Mouse (Mus musculus): ENCODE results near the gene 2310022A10Rik.

2310022A10Rik gene

DNA sequence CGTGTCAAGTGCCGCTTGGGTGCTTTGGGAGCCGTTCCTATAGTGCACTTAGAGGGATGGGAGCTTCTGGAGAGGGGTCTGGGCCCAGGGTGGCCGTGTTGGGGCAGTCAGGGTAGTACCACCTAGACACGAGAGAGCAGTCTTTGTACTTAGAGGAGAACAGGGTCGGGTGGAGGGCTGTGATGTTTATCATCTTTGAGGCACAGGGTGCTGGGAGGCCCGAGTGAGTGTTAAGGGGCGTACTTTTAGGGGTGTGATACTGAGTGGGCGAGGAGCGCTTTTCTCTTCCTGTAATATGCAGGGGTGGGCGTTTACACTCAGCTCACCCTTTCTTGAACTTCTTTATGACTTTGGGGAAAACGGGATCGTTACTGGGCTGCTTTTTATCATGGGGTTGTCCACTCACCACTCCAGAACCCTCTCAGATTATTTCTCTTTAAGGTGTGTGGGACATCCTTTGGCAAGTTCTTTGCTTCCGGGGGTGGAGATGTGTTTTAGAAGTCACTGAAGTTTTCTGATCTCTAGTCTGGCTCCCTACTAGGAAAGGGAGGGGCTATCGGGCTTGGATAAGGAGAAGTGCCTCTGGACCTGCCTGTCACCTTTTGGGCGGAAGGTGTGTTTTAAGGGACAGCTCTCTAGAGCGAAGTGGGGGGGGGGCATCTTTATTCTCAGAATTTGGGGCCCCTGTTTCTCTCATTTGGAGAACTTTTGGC lies 39.3 kb downstream of the 2310022A10Rik start:
- no peak for DNase-seq

DNA sequence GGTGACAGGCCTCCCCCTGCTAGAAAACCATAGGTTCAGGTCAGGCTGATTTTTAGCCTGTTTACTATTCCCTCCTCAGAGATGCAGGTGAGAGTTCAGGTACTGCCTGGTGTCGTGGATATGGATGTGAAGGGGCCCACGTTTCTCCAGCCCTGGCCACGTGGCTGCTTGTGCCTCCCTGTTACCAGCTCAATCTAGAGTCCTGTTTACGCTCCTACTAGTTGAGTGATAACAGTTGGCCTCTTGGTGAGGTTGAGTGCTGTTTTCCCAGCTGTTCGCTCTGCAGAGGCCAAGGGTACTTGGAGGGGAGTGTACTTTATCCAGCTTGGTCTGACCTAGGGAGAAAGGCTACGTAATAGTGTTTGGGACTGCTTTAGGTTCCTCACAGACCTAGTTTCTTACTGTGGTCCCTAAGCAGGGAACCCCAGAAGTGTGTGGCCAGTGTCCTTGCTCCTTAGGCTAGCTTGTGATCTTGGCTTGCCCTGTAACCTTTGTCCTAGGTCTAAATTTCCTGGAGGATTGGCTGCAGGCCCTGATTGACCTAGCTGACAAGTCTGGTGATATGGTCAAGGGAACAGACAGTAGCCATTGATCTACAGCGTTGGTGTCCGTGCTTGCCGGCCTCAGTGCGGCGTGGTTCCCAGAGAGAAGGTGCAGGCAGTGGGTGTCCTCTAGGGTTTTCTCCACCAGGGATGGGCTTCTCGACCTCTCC lies 40.1 kb downstream of the 2310022A10Rik start:
- DNase-seq, result no peak

DNA sequence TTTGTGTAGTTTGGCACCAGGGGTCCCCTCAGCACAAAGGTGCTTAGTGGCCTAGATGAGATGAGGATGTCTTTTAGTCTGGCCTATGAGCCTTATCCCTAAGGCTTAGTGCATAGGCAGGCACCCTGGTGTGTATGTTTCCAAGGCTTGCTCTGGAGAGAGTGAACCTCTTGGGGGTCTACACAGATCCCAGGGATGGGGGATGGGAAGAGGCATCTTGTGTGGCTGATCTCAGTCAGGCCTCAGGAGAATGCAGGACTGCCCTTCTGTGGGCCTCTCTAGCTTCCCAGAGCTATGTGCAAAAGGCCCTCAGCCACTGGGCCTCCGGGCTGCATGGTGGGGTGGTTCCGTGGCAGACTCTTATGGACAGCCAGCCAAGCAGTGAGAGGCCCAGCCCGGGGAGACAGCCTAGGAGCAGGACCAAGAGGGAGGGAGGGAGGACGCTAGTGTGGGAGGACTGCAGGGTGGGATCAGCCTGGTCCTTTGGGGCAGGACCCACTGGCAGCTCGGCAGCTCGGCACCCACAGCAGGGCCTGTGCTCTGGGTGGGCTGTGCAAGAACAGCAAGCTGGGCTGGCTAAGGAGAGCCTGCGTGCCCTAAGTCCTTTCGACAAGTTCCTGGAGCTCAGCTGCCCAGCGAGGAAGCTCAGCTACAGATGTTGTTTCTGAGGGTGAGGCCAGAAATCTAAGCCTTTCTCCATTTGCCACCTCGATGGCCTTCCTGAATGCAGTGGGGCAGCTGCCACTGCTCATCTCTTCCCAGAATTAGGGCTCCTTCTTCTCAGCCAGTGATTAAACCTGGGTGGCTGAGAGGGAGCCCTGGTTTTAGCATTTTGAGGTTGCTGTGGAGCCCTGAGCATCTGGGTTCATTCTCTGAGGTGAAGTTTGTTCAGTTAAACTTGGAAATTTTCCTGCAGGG lies 43.8 kb downstream of the 2310022A10Rik start:
- DNase-seq, result no peak

DNA sequence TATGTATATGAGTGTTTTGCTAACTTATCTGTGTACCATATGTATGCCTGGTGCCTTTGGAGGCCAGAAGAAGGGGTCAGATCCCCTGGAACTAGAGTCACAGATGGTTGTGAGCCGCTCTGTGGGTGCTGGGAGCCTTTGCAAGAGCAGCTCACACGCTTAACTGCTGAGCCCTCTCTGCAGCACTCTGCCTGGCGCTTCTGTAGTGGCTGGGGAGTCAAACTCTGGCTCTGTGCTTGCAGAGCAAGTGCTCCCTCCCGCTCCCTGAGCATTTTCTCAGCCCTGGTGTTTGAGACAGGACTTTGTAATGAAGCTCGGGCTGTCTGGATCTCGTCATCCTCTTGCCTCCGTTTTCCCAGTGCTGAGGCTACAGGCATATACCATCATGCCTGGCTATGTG lies 45.0 kb downstream of the 2310022A10Rik start:
- no peak for DNase-seq

DNA sequence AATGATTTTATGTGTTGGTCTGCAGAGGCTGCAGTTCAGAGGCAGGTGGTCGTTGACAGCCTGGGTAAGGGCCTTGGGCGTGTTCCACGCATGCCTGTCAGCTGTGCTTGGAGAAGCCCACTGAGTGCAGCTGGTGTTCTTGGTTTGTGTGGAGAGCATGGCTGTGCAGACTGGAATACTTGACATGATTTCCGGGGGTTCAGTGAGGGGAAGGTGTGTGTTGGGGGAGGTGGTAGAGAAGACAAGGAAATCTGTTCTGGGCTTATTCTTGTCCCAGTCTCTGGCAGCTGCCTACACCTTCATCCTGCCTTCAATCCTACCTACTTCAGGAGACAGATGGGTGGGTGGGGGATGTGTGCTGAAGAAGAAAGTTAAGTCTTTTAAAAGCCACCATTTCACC lies 48.6 kb downstream of the 2310022A10Rik start:
- DNase-seq, result no peak

DNA sequence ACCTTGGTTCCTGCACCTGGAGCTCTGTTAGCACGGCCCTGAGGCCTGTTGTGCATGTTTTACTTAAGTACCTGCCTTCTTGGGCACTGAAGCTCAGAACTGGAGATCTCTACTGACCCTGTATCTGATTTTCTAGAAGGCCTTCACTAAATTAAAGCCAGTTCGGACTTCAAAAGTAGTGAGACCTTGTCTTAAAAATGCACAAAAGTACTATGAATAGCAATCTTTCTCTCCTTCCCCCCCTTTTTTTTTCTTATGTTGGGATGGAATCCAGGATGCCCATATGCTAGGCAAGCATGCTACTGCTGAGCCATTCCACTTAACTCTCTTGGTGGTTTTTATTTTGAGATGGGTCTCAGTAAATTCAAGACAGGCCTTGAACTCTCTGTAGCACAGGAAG lies 49.1 kb downstream of the 2310022A10Rik start:
- no peak for DNase-seq

DNA sequence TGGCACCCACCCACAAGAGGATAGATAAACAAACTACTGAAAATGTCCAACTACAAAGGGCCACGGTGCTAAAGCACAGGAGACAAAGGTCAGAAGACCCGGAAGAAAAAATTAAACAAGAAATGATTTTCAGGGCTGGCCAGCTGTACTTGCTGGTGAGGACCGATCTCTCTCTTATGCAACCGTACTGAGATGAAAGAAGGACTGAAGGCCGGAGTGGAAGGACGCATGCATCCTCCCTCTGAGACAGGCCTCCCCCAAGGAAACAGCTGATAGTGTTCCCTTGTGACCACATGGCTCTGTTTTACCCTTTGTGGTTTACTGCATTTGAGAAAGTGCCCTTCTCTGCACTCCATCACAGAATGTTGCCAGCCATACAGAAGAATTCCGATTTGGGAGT lies 49.8 kb downstream of the 2310022A10Rik start:
- DNase-seq, result no peak

DNA sequence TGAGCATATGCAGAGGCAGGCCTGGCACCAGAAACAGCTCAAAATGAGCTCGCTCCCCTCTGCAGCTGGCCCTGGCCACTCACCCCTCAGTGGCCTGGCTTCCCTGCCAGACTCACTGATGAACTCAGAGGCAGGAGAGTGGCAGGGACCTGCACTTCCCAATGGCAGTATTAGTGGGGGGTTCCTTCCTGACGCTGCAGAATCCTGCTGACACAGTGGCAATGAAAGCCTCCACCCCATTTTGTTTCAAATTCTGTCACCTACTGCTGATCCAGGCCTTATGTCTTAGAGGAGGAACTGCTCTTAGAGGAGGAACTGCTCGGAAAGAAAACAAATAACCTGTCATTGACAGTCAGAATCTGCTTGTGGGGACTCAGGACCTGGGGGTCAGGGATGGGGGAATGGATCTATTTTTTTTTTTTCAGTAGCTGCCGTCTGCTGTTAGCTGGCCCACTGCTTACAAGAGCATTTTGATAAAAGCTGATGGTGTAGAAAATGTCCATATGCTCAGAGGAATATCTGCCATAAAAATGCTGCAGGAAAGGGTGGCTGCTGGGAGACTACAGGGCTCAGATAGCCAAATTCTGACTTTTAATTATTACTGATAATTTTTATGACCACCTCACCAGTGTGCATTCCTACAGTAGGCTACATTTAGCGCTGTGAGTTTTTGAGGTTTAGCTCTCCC lies 51.8 kb downstream of the 2310022A10Rik start:
- DNase-seq, result no peak

DNA sequence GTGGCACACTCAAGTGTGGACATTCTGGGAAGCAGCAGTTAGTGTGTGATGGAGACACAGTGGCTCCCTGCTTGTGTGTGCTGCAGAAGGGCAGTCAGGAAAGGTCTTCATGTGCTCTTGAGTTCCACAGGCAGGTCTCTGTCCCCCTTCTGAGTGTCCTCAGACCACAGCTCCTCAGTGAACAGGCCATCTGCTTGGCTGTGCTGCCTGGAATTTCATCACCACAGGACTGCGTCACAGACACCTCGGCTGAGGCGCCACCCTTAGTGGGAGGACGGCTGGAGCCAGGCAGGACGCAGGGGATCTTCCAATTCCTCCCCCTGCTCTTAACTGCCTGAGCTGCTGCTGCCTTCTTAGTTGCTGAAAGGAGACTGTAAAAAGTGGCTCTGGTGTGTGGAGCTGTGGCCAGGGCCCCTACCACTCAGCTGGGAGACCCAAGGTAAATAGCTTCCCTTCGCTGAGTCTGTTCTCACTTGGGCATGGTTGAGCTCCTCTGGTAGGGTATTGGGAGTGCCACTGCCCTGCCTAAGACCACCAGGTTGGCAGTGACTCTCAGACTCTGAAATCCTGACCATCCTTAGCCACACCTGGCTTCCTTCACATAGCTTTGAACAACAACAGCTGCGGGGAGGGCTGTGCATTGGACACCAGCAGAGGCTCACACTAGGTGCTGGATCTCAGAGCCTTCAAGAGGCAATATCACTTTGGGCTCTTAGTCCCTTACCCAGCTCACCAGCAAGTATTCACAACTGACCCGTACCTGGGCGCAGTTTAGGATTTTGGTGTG lies 52.7 kb downstream of the 2310022A10Rik start:
- no peak for DNase-seq

DNA sequence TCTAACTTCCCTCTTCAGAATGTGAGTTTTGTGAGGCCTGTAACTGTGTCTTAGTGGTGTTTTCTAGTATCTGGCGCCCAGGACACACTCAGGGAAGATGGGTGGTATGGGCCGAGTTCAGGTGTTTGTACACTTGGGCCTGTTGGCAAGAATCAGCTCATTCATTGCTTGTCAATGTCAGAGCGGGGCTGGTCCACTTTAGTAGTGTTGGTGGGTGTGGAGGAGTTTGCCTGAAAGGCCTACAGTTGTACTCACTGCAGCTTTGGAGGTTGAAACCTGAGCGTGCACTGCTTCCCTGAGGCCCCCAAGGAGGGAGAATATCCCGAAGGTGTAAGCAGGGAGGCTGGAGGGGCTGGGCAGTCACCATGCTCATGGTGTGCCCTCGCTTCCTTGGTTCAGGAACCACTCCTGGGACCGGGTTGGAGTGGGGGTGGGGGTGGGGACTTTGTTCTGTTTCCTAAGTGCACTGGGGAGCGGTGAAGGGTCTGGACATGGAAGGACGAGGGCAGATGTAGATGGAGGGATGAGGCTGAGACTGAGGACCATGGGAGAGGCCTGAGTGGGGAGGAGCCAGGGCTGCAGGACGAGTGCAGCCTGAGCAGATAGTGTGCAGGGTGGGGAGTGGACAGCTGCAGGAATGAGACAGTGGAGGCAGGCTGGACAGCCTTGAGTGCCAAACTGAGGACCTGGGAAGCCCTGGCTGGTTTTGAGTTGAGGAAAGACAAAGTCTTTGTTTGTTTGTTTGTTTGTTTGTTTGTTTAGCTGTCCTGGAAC lies 53.6 kb downstream of the 2310022A10Rik start:
- no peak for DNase-seq

DNA sequence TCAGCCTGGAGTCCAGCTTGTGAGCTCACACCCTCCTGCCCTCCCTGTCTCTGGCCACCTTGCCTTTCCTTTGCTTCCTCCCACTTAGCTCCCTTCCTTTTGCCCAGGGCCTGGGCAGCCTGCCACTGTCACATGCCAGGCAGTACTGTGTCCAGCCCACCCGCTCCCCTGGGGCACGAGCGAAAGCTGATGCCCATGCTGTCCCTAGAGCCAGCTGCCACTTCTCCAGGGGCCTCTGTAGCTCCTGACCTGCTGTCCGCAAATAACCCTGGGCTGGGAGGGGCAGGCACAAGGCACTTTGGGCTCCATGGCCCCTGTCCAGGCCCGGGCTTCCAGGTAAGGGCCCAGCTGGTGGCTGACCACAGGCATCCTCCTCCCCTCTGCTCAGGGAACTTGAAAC lies 54.5 kb downstream of the 2310022A10Rik start:
- DNase-seq, result no peak

DNA sequence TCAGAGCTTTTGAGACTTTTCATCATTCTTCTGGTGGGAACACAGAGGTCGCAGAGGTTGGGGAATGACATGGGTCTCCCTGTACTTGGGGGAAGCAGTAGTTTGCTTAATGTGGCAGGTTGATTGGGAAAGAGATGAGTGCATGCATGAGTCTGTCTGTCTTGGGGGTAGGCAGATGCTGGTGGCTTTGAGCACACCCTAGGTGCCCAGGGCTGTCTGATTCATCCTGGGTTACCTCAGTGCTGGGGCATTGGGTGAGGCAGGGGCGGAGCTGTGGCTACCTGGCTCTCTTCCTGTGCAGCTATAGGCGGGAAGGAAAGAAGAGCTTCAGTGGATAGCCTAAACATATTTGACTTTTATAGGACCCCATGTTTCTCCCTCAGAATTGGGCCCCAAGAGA lies 55.1 kb downstream of the 2310022A10Rik start:
- no peak for DNase-seq

DNA sequence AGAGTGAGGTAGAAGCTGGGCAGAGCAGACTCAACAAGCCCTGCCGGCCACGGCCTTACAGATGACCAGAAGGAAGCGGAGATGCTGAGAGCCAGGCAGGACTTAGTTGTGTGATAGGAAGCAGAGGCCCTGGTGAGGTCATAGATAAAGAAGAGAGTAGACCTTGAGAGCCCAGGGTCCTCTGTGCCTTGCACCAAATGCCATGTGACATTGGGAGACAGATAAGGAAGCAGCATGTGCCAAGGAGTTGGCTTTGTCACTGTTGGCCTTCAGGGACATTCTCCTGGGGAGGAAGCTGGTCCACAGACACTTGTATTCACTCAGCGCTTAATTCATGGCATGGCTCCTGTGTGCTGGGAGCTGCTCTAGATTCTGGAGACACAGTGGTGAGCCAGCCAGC lies 56.3 kb downstream of the 2310022A10Rik start:
- no peak for DNase-seq

DNA sequence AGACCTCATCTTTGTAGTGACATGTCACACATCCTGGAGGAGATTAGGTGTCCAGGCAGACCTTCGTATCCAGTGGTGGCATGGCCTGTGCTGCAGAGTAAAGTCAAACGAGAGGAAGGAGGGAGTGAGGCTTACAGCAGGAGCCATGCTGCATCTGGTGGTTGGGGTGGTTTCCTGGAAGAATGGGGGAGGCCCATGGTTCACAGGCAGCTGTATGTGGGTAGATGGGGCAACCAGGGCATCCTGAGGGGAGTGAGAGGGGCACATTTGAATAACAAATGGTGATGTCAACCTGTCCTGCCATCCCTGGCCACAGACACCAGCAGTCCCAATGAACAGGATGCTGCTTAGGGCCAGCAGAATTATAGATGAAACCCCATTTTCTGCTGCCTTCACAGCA lies 56.7 kb downstream of the 2310022A10Rik start:
- no peak for DNase-seq

DNA sequence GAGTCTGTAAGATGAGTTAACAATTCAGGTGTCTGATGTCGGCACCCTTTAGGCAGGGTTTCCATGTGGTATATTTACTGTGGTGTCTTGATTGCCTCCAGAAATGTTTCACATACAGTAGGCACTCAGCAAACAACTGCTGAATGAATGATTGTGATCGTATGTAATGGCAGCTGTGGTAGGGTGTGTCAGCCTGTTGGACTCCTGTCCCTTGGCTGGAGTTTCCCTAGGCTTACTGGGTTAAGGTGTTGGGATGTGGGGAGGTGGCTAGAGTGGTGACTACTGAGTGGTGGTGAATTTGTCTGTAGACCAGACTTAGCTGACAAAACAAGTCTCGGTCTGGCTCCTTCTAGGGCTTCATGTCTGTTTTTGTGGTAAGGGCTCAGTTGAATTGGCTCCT lies 57.3 kb downstream of the 2310022A10Rik start:
- no peak for DNase-seq

DNA sequence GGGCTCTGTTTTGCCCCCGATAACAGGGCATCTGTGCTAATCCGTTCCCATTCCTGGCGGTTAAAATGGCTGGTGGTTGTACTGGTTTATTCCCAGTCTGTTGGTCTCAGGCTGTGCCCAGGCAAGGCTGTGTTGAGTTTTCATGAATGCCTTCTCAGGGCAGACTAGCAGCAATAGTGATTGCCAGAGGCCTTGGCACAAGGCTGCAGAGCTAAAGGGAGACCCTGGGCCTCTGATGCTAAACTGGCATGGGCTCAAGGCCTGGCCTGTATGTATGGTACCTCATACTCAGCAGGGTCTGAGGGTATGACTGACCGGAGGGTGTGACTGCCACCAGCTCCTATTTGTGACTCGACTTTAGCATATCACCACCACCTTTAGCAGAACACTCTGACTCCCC lies 57.8 kb downstream of the 2310022A10Rik start:
- DNase-seq, result no peak

DNA sequence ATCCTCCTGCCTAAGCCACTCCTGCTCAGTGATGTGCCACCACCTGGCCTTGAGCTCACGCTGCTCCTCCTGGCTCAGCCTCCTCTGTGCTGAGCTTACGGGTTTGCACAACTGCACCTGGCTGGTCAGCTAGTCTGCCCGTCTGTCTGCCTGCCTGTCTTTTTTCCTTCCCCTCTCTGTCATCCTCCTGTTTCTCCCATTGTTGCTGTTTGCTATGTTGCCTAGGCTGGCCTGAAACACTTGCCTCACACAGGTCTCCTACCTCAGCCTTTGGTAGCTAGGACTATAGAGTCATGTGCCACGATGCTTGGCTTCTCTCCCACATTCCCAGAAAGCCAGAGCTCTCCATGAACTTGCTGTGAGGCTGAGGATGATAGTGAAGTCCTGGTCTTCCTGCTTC lies 59.9 kb downstream of the 2310022A10Rik start:
- no peak for DNase-seq

DNA sequence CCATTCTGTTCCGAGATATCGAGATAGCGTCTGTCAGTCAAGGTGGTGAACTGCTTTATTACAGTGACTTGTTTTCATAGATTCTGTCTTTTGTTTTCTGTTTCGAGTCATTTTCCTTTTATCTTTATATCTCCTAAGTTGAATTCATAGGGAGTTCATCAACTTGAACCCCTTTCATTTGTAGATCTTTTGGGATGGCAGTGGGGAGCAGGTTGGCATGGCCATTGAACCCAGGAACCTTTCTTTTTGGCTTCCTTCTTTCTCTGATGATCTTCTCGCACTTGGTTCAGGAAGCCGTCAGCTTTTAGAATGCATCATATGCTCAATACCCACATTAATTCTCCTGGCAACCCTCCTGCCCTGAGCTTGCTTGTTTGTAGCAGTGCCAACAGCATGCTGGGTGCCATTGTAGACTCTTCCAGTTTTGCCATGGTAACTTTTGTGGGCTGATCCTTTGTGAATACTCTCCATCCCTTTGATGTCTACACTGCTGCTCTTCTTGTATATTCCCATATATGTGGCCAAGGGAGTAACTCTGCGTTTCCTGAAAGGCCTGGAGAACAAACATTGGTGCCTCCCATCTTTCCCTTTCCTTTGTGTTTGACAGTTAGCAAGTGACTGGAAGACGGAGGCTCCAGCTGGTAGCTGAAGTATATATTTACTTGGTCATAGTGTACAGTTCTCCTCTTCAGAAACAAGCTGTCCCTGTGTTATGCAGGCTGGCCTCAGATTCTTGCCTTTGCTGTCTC lies 60.9 kb downstream of the 2310022A10Rik start:
- no peak for DNase-seq

DNA sequence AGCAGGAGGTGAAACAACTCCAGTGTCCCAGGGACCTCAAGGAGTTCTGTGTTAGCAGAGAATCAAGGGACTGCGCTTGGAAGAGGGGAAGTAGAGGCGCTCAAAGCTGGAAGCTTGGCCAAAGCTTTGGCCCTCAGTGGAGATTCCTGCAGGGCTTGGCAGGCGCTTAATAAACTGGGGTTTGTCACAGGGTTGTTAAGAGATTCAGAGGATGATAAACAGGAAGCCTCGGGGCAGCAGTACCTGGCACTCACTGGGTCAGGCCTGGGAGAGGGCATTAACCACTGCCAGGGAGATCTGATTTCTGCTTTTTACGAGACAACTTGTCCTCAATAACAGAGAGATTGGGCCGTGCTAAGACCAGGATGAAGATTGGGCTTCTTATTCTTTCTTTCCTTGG lies 68.0 kb downstream of the 2310022A10Rik start:
- DNase-seq, result no peak

DNA sequence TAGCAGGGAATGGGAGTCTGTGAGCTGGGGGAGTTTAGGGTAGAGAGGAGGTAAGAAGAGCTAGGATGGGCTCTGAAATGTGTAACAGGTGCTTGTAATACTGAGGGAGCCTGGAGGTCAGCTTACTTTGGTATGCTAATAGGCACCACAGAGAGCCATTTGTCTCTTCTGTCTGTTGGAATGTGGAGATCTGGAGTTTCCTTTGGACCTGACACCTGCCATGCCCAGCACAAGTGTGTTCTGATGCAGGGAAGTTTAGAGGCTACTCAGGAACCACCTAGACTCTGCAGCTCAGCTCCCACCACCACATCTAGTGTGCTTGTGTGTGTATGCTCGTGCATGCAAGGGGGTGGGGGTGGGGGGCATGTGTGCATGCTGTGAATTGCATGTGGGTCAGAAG lies 69.2 kb downstream of the 2310022A10Rik start:
- no peak for DNase-seq

DNA sequence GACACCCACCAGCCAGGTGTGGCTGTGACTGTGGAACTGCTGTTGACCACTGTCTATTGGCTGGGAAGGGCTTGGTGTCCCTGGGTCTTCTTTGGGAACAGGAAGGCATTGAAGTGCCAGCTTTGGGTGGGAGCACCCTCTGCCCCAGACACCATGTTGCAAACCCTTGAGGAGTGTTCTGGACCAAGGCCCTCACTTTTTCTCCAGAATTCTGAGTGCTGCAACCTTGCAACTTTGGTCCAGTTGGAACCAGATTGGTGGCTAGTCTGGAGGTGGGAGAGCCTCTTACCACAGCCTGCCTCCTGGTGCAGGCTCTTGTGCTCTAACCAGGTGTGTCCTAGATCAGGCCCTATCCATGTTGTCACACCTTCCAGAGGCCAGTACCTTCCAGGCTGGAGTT lies 71.9 kb downstream of the 2310022A10Rik start:
- no peak for DNase-seq
